Mouse (Mus musculus): ENCODE measurements at regions not wholly inside any gene's neighbourhood (a gene's known extent, or its start where the extent isn't known, plus 50 kb on each side); places are given as distances from the start of the nearest gene placed in this dataset.

- Histone ChIP-seq H3K27me3 (no peaks in the 10 kb centered on the region), H3K9me3 (replicated peaks) (no peaks in the 10 kb centered on the region), H3K27ac (no peak overlapping the region), H3K9ac (no peak overlapping the region), H3K4me3 (replicated peaks) (no peak overlapping the region), H3K36me3 (no peaks in the 10 kb centered on the region), H3K4me2 (no peak overlapping the region), H3K4me1 (replicated peaks) (no peaks in the 10 kb centered on the region)
- DNase-seq (no peak), ATAC-seq (ENCODE audit: low read depth) (no peak)
- 72% methylated on average over 8 of the region's 8 CpGs for WGBS (ENCODE audit: insufficient replicate concordance)
Observed at GRCm38 (mm10) chr13:41712616-41713015, 106.9 kb downstream of the Tmem170b start.

Data from liver, embryonic 13.5 days (tissue).